Mouse (Mus musculus) heart, embryonic 11.5 days (tissue): ENCODE data around the gene C1qtnf6. TPM values are rescaled to one million over a fixed set of nuclear protein-coding genes. Genes with fewer than 3 reads are reported as not detected.

ENCODE experiments used
- ATAC-seq: fragments of 200-750 bp; cut with Nextera tagmentation; replicated peaks from 2 replicates; pipeline ENCODE4 v1.8.0; 2017; ENCODE audit warnings: moderate library complexity; ENCODE audit not compliant: insufficient number of reproducible peaks, low FRiP score, low TSS enrichment
- H3K27ac ChIP-seq: fragments of 300-500 bp; sonication (generic); 2 replicates; pipeline ENCODE4 v1.5.1; 2014; ENCODE audit warnings: mild to moderate bottlenecking, low read depth, low read length
- H3K27me3 ChIP-seq: fragments of 300-500 bp; sonication (generic); 2 replicates; pipeline ENCODE4 v1.6.1; 2014; ENCODE audit warnings: mild to moderate bottlenecking, low read length, mixed read lengths; ENCODE audit not compliant: control insufficient read depth, insufficient read depth
- H3K36me3 ChIP-seq: fragments of 300-500 bp; sonication (generic); 2 replicates; pipeline ENCODE4 v1.6.1; 2014; ENCODE audit warnings: mild to moderate bottlenecking, low read length, moderate library complexity, mixed read lengths; ENCODE audit not compliant: control insufficient read depth, insufficient read depth
- H3K4me1 ChIP-seq: fragments of 300-500 bp; sonication (generic); 2 replicates; pipeline ENCODE4 v1.6.1; 2014; ENCODE audit warnings: low read length; ENCODE audit not compliant: control insufficient read depth, insufficient read depth
- H3K4me2 ChIP-seq: fragments of 300-500 bp; sonication (generic); 2 replicates; pipeline ENCODE4 v1.6.1; 2014; ENCODE audit warnings: mild to moderate bottlenecking, moderate library complexity
- H3K4me3 ChIP-seq: fragments of 300-500 bp; sonication (generic); 2 replicates; pipeline ENCODE4 v1.5.1; 2014; ENCODE audit warnings: low read depth, low read length
- H3K9ac ChIP-seq: fragments of 300-500 bp; sonication (generic); 2 replicates; pipeline ENCODE4 v1.6.1; 2014; ENCODE audit warnings: mild to moderate bottlenecking, low read depth, low read length, moderate library complexity
- H3K9me3 ChIP-seq: fragments of 300-500 bp; sonication (generic); replicated peaks from 2 replicates; pipeline ENCODE4 v1.6.1; 2016; ENCODE audit warnings: low read length; ENCODE audit not compliant: control insufficient read depth
- WGBS: fragments of 180-500 bp; shearing (Covaris S2); extraction: QIAGEN DNeasy Blood & Tissue Kit; methylation state at CpG from one replicate; pipeline ENCODE4 v1.1.7; 2014; ENCODE audit not compliant: insufficient replicate concordance; 5-methylcytosine and 5-hydroxymethylcytosine counted together
- polyA plus RNA-seq: library from polyadenylated mRNA; unstranded; fragments of >200 nt; fragmentation: Nextera tagmentation; extraction: Ambion mirVana; gene quantifications from 2 replicates; pipeline ENCODE4 v1.2.1, GENCODE M21; 2014

Gene C1qtnf6
- polyA plus RNA-seq, 1 experiment from 2014 or later = 36.3 TPM

DNA sequence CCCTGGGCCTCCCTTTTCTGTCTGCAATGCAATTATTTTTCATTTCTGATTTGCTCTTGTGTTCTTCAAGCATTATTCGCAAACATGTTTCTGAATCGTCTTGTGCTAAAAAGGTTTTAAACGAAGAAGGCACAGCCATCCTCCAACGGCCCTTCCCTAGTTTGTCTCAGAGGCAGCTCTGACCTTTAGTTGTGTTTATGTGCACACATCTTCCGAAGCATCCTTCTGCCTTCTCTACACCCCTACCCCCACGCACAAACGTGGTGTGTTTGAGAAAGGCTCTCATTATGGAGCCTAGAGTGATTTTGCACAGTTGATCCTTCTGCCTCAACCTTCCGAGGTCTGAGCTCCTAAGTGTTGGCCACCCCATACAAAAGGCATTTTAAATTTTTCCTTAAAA is 17.5 kb upstream of the C1qtnf6 start:
- peaks cover 9% of the 10 kb centered on the region; the same call in 1 of the 2 replicates for H3K4me1 ChIP-seq
- ATAC-seq = no peak
- WGBS = 69% methylated on average over 8 of the region's 8 CpGs
- no peak overlapping the region for H3K4me3 ChIP-seq
- H3K9ac ChIP-seq = no peak overlapping the region
- no peak overlapping the region for H3K4me2 ChIP-seq
- H3K9me3 ChIP-seq = no peaks in the 10 kb centered on the region; the same call in 1 of the 2 replicates
- H3K27ac ChIP-seq = no peak overlapping the region
- H3K36me3 ChIP-seq = no peaks in the 10 kb centered on the region
- H3K27me3 ChIP-seq = peaks cover 16% of the 10 kb centered on the region

DNA sequence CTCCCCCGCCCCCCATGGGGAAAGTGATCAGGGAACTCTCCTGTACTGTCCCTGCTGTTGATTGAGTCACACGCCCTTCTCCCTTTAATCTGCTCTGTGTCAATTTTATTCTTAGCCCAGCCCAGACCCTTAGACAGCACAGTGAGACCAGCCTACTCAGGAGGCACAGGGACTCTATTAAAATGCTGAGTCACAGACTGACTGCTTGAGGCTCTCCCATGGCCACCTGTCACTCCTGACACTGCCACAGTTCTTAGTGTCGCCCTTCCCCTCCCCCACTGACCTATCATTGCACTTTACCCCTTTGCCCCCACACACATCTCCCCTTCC is 17.1 kb upstream of the C1qtnf6 start:
- no peak overlapping the region for H3K27ac ChIP-seq
- peaks cover 9% of the 10 kb centered on the region; the same call in 1 of the 2 replicates for H3K4me1 ChIP-seq
- peaks cover 19% of the 10 kb centered on the region for H3K27me3 ChIP-seq
- ATAC-seq = no peak
- H3K4me2 ChIP-seq = no peak overlapping the region
- WGBS = 17% methylated on average over 3 of the region's 3 CpGs
- no peak overlapping the region for H3K4me3 ChIP-seq
- H3K36me3 ChIP-seq = no peaks in the 10 kb centered on the region
- no peak overlapping the region for H3K9ac ChIP-seq
- H3K9me3 ChIP-seq = no peaks in the 10 kb centered on the region; the same call in 1 of the 2 replicates

DNA sequence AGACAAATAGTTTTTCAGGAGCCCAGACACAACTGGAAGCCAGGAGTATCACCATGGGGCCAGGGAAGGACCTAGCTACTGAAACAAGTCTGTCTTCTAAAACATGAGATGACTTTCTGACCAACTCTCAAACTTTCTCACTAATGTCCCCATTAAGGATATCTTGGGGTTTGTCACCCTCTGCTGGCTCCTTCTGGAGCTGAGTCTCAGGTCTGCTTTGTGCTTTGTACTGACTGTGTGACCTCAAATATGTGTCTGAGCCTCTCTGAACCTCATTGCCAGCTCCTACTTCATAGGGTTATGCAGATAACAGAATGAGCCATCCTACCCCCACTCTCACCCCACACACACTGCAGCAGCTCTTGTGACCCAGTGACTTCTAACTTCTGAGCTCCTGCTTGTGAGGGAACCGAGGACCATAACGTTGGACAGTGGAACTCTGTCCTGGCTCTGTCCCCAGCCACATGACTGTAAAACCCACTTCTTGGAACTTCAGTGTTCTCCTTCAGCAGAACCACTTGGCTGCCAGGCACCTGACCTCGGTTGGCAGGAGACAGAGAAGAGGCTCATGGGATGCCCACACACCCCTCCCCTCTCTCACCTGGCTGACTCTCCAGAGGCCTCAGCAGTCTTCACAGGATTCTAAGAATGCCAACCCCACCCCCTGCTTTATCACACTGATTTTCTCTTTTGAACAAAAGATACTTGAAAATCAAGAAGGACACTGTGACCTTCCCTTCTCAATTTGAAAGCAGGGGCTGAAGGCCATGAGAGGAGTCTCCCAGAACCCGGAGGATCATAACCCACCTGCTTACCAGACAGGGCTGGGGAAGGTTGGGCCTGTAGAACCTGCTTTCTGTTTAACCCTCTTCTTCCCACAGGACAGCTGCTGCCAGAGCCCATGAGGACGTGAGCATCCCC is 16.5 kb upstream of the C1qtnf6 start:
- no peak overlapping the region for H3K9ac ChIP-seq
- H3K27ac ChIP-seq = no peak overlapping the region
- ATAC-seq = no peak
- peaks cover 22% of the 10 kb centered on the region for H3K27me3 ChIP-seq
- WGBS = 43% methylated on average over 5 of the region's 5 CpGs
- no peak overlapping the region for H3K4me2 ChIP-seq
- no peaks in the 10 kb centered on the region; the same call in 1 of the 2 replicates for H3K9me3 ChIP-seq
- no peaks in the 10 kb centered on the region for H3K36me3 ChIP-seq
- peaks cover 9% of the 10 kb centered on the region; the same call in 1 of the 2 replicates for H3K4me1 ChIP-seq
- H3K4me3 ChIP-seq = no peak overlapping the region

DNA sequence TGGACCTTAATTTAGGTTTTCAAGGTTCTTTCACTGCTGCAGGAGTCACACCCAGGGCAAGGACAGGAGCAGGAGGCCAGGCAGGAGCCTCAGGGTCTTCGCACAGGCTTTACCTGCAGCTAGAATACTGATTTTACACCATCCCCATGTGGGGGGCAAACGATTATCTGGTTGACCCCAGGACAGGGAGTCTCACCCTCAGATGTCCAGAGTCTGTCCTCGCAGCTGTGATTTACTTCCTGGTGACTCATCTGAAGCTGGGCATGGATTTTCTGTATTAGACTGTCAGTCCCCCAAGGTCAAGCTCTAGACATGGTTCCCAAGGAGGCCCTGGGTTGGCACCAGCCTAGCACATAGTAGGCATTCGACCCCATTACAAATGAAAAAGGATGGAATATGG is 14.8 kb upstream of the C1qtnf6 start:
- H3K4me3 ChIP-seq = no peak overlapping the region
- peaks cover 20% of the 10 kb centered on the region for H3K4me1 ChIP-seq
- H3K36me3 ChIP-seq = no peaks in the 10 kb centered on the region
- H3K27me3 ChIP-seq = peaks cover 26% of the 10 kb centered on the region
- H3K9ac ChIP-seq = no peak overlapping the region
- no peak for ATAC-seq
- WGBS = 66% methylated on average over 4 of the region's 4 CpGs
- no peak overlapping the region for H3K27ac ChIP-seq
- H3K4me2 ChIP-seq = no peak overlapping the region
- H3K9me3 ChIP-seq = no peaks in the 10 kb centered on the region; the same call in 1 of the 2 replicates

DNA sequence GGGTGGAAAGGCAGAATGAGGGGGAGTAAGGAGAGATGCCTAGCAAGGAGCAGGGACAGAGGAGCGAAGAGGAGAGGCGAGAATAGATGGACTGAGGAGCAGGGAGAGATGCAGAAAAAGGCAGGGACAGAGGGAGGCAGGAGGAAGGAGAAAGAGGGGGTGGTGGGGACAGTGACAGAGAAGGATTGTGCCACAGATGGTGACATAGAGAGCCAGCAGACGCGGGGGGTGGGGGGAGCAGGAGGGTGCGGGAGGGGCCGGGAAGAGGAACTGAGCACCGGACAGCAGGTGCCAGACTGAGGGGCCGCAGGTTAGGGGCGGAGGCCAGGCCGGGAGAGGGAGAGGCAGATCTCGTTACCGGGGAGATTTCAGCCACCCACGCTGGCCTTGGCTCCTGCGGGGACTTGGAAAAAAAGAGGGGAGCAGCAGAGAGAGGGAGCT is 13.4 kb upstream of the C1qtnf6 start, which contains the start of gene Sstr3:
Gene Sstr3, minus strand, starts transcription at position 125 of the 441 bp plus-strand sequence.
- WGBS = 9% methylated on average over 14 of the region's 14 CpGs
- H3K4me3 ChIP-seq = no peak within 1 kb of the TSS
- H3K27me3 ChIP-seq = peaks cover 40% of the 10 kb centered on the region
- H3K4me2 ChIP-seq = no peak within 1 kb of the TSS
- no peaks in the 10 kb centered on the region for H3K9me3 ChIP-seq
- no peak within 1 kb of the TSS for H3K9ac ChIP-seq
- ATAC-seq = no peak
- H3K36me3 ChIP-seq = no peaks in the 10 kb centered on the region
- H3K27ac ChIP-seq = no peak within 1 kb of the TSS
- peaks cover 20% of the 10 kb centered on the region for H3K4me1 ChIP-seq

DNA sequence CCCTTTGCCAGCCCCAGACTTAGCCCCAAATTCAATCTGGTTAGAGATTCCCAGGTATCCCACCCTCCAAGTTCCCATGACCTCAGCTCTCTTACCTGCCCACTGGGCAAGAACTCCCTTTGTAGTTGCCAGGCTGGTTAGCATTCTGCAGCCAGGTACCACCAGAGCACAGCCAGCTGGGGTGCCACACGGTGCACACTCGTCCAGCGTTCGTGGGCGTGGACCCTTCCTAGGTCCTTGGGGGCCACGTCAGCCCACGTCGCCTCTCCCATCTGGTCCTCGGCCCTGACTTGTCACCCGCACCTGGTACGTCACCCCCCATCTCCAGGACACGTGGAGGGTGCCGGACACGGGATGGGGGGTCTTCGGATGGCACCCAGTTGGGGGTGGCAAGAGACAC is 12.8 kb upstream of the C1qtnf6 start:
- WGBS = 73% methylated on average over 15 of the region's 15 CpGs
- peaks cover 20% of the 10 kb centered on the region for H3K4me1 ChIP-seq
- peaks cover 46% of the 10 kb centered on the region for H3K27me3 ChIP-seq
- no peaks in the 10 kb centered on the region for H3K9me3 ChIP-seq
- H3K36me3 ChIP-seq = no peaks in the 10 kb centered on the region
- no peak overlapping the region for H3K9ac ChIP-seq
- H3K4me2 ChIP-seq = no peak overlapping the region
- no peak overlapping the region for H3K27ac ChIP-seq
- no peak overlapping the region for H3K4me3 ChIP-seq
- ATAC-seq = no peak

DNA sequence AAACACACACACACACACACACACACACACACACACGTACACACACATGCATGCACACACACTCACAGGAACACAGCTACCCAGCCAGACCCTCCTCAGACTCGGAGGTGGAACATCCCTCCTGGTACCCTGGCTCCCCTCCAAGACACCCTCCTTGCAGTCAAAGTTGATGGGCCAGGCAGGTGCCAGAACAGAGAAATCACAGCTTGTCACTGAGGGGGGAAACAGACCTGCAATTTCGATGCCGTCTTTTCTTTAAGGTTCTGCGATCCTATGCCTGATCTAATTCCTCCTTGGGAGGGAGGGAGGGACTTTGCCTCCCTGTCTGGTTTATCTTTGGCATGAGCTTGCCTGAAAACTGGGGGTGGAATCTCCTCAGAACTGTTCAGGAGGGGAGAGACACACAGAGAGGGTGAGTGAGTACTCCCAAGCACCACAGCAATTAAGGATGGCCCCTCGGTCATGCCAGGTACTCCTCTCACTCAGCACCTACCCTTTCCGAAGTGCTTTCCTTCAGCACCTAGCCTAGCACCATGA is 11.6 kb upstream of the C1qtnf6 start:
- Histone ChIP-seq H3K27me3 (peaks cover 50% of the 10 kb centered on the region), H3K4me1 (peaks cover 13% of the 10 kb centered on the region), H3K9ac (no peak overlapping the region), H3K36me3 (no peaks in the 10 kb centered on the region), H3K4me2 (no peak overlapping the region), H3K9me3 (no peaks in the 10 kb centered on the region), H3K4me3 (no peak overlapping the region), H3K27ac (no peak overlapping the region)
- WGBS = 63% methylated on average over 7 of the region's 7 CpGs
- ATAC-seq = no peak

DNA sequence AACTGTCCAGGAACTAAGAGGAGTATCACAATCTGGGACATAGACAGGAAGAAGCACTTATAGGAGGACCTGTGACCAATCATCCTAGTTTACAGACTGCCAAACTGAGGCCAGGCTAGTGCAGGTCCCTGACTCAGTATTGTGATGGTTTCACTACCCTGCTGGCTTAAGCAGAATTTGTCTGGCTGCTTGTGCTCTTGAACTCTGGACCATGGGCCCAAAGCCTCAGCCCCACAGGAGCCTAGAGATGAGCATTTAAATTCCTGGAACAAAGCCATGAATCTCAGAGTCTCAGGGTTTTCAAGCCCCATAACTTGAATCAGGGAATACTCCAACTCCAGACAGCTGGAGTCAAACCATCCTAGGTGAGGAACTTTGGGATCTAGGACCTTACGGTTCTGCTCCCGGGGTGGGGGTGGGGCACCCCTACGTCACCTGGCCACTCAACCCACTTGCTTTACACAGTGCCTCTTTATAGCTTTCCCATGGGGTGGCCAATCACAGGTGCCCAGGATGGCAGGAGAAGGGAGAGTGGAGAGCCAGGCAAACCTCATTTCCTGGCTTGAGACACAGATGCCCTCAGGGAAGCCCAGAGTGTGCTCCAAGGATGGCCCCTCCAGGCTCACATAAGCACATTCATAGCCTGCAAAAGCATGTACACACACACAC is 11.0 kb upstream of the C1qtnf6 start:
- Histone ChIP-seq H3K27ac (no peak overlapping the region), H3K4me2 (0 out of 2 replicates have a peak overlapping the region, but pooled peaks have one; percentile 2), H3K36me3 (no peaks in the 10 kb centered on the region), H3K27me3 (peaks cover 50% of the 10 kb centered on the region), H3K4me1 (peaks cover 12% of the 10 kb centered on the region), H3K9ac (no peak overlapping the region), H3K4me3 (no peak overlapping the region), H3K9me3 (no peaks in the 10 kb centered on the region)
- WGBS = 78% methylated on average over 3 of the region's 3 CpGs
- ATAC-seq = no peak
